Mouse (Mus musculus) thymus, adult 2 months (tissue): ENCODE results near the gene Ikzf3. TPM values are rescaled to one million over a fixed set of nuclear protein-coding genes. Genes with fewer than 3 reads are reported as not detected.
A peak's percentile ranks its signal among the peaks of the same experiment; 100 is the strongest.

Experiments used
- DNase-seq: peaks from one replicate; pipeline ENCODE4 v3.0.0; 2021
- H3K27ac ChIP-seq: fragments of 200-500 bp; 2 replicates; pipeline ENCODE4 v1.5.1; 2012; ENCODE audit warnings: low read length, control low read depth; ENCODE audit not compliant: control insufficient read depth, insufficient read depth
- H3K27me3 ChIP-seq: fragments of 200-500 bp; 2 replicates; pipeline ENCODE4 v1.6.1; 2012; ENCODE audit warnings: mild to moderate bottlenecking, low read length, moderate library complexity, mixed read lengths; ENCODE audit not compliant: control insufficient read depth, insufficient read depth
- H3K36me3 ChIP-seq: fragments of 200-500 bp; 2 replicates; pipeline ENCODE4 v1.6.1; 2012; ENCODE audit warnings: mild to moderate bottlenecking, low read length, moderate library complexity; ENCODE audit not compliant: control insufficient read depth, insufficient read depth
- H3K4me1 ChIP-seq: fragments of 200-500 bp; replicated peaks from 2 replicates; pipeline ENCODE4 v1.6.1; 2012; ENCODE audit warnings: low read length; ENCODE audit not compliant: control insufficient read depth, insufficient read depth
- H3K4me3 ChIP-seq: fragments of 200-500 bp; 2 replicates; pipeline ENCODE4 v1.5.1; 2012; ENCODE audit warnings: mild to moderate bottlenecking, low read length, control low read depth, moderate library complexity; ENCODE audit not compliant: control insufficient read depth, insufficient read depth
- CTCF ChIP-seq: fragments of 200-500 bp; IDR thresholded peaks from 2 replicates; pipeline ENCODE4 v1.5.1; 2012; ENCODE audit warnings: mild to moderate bottlenecking, control low read depth, low read length, moderate library complexity, borderline replicate concordance; ENCODE audit not compliant: control insufficient read depth, poor library complexity, insufficient read depth; ENCODE audit errors: extremely low read depth
- POLR2A ChIP-seq: fragments of 200-500 bp; IDR thresholded peaks from 2 replicates; pipeline ENCODE4 v1.6.1; 2012; ENCODE audit warnings: mild to moderate bottlenecking, low read length, control low read depth, moderate library complexity; ENCODE audit not compliant: control insufficient read depth, poor library complexity, insufficient read depth; ENCODE audit errors: extremely low read depth
- WGBS: fragments of 180-500 bp; shearing (Covaris S2); methylation state at CpG from one replicate; pipeline ENCODE4 v1.1.7; 2018; 5-methylcytosine and 5-hydroxymethylcytosine counted together
- polyA plus RNA-seq: library from polyadenylated mRNA; depleted of rRNA; stranded (reverse); fragments of >200 nt; gene quantifications from 2 replicates; pipeline ENCODE4 v1.2.3, GENCODE M21; 2012; rRNA removed

Ikzf3 gene
- 143 and 183 TPM in 2 replicates for polyA plus RNA-seq

DNA sequence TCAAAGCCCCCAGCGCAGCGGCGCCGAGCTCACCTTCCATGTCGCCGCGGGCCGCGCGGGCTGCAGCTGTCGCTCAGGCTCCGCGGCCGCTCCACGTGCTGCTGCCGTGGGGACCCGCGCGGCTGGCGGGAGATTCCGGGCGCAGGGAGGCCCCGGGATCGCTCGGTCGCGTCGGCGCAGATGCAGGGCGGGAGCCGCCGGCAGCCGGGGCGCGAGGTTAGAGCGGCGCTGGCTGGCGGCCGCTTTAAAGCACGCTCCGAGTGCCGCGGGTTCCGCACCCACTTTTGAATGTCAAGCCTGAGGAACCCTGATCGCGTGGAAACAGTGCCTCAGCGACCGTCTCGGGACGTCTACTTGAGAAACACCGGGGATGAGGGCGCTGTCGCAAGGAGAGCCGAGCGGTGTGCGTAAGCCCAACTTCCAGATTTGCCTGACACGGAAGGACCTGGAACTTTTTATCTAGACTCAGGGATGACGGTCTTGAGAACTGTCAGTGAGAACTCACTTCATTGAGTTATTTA is at the start of gene Ikzf3:
Gene Ikzf3 (minus strand): TSS at position 321 of the 521 bp plus-strand sequence.
- no peaks in the 10 kb centered on the region for H3K27me3 ChIP-seq
- WGBS: 1% methylated on average over 58 of the region's 58 CpGs
- H3K4me3 ChIP-seq: peak within 1 kb of the TSS; percentile 67
- 0 out of 2 replicates have a peak, but pooled peaks have one; percentile 24 for TF ChIP-seq CTCF
- peak; percentile 82; the same call in 1 of the 2 replicates for TF ChIP-seq POLR2A
- H3K36me3 ChIP-seq: peaks cover 9% of the 10 kb centered on the region; the same call in 1 of the 2 replicates
- peaks cover 29% of the 10 kb centered on the region for H3K4me1 ChIP-seq
- peak; percentile 82 for DNase-seq
- peak within 1 kb of the TSS; percentile 97 for H3K27ac ChIP-seq

- 60% methylated on average over 10 of the region's 10 CpGs for WGBS
- Histone ChIP-seq H3K36me3 (no peaks in the 10 kb centered on the region), H3K27ac (no peak overlapping the region), H3K27me3 (no peaks in the 10 kb centered on the region), H3K4me3 (no peak overlapping the region), H3K4me1 (peaks cover 12% of the 10 kb centered on the region)
- TF ChIP-seq POLR2A (no peak), CTCF (no peak)
- DNase-seq: no peak
These were observed 49.6 kb upstream of the Ikzf3 start for GRCm38 (mm10) chr11:98595473-98595872.

DNA sequence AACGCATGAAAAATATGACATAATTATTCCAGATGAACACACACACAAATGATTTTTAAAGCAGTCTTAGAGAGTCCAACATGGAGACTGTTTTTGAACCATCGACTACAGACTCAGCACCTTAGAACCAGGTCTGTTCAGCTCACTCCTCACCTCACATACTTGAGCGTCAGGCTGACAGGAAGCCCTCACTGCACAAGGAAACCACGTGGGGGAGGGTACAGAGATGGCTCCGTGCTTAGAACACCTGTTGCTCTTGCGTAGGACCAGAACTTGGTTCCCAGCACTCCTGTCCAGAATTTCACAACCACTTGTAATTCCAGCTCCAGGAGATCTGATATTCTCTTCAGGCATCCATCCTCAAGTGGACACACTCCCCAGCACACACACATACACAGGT is 49.2 kb upstream of the Ikzf3 start:
- no peaks in the 10 kb centered on the region for H3K27me3 ChIP-seq
- 26% methylated on average over 6 of the region's 6 CpGs for WGBS
- TF ChIP-seq POLR2A: no peak
- TF ChIP-seq CTCF: no peak
- H3K27ac ChIP-seq: no peak overlapping the region
- H3K36me3 ChIP-seq: no peaks in the 10 kb centered on the region
- peaks cover 12% of the 10 kb centered on the region for H3K4me1 ChIP-seq
- peak; percentile 36 for DNase-seq
- no peak overlapping the region for H3K4me3 ChIP-seq

DNA sequence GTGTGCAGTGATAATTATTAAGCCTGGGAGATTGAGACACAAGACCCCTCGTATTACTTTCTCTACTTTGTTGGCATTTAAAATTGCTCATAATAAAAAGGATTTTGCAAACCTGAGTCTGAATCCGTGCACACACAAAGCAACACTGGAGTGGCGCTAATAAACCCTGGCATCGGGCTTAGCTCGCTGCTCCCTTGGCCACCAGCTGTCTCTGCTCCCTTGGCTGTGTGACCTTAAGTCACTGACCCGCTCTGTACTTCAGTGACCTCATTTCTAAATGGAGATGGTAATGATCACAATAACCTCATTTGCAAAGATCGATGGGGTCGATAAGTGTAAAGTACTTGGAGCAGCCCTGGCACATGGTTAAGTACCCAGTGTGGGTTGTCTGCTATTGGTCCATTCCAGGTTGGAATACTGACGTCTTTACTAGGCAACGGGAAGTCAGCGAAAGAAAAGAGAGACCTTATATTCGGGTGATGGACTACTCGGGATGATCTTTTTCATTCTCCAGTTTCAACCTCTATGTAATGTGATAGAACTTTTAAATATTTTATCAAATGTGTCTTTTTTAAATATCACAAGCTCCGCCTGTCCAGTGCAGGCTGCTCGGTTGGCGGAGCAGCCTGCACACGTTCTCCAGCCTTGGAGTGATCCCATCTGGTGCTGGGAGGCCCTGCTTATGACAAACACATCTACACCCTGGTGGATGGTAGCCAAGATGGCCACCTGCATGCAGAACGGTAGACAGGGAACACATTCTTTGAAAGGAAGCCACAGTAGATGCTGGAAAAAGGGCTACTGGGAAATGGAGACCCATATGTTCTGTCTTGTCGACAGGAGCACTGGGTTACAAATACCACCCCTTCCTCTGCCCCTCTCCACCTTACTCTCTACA is 45.0 kb upstream of the Ikzf3 start:
- TF ChIP-seq CTCF: no peak
- TF ChIP-seq POLR2A: no peak
- H3K4me3 ChIP-seq: no peak overlapping the region
- no peaks in the 10 kb centered on the region for H3K27me3 ChIP-seq
- H3K4me1 ChIP-seq: peaks cover 21% of the 10 kb centered on the region
- 88% methylated on average over 19 of the region's 19 CpGs for WGBS
- no peaks in the 10 kb centered on the region for H3K36me3 ChIP-seq
- no peak for DNase-seq
- H3K27ac ChIP-seq: no peak overlapping the region

- Histone ChIP-seq H3K4me3 (no peak overlapping the region), H3K27ac (no peak overlapping the region), H3K27me3 (no peaks in the 10 kb centered on the region), H3K36me3 (no peaks in the 10 kb centered on the region), H3K4me1 (peaks cover 19% of the 10 kb centered on the region)
- DNase-seq: no peak
- 91% methylated on average over 8 of the region's 8 CpGs for WGBS
- TF ChIP-seq CTCF (no peak), POLR2A (no peak)
These were observed 43.5 kb upstream of the Ikzf3 start for GRCm38 (mm10) chr11:98589306-98589705.

DNA sequence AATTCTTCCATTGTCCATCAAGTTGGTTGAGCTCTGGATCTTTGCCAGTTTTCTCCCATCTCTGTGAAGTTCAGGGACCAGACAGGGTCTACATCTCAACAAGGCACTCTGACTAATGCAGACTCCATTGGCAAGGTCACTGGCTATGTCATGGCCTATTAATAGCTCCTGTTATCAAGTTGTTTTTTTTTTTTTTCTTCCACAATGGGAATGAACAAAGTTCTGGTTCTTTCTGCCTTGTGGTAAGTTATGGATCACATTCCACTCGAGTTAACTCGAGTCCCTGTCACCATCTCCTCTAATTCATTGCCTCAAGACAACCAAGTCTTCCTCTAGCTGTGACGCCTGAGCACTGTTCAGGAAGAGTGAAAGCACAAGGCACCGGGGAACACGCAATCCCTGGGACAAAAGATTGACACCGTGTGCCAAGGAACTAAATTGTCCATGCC is 43.0 kb upstream of the Ikzf3 start:
- H3K27ac ChIP-seq: no peak overlapping the region
- H3K36me3 ChIP-seq: no peaks in the 10 kb centered on the region
- 52% methylated on average over 6 of the region's 6 CpGs for WGBS
- peaks cover 19% of the 10 kb centered on the region for H3K4me1 ChIP-seq
- H3K4me3 ChIP-seq: no peak overlapping the region
- H3K27me3 ChIP-seq: no peaks in the 10 kb centered on the region
- TF ChIP-seq POLR2A (no peak), CTCF (no peak)
- no peak for DNase-seq
